Mouse (Mus musculus): ENCODE results near the gene Ercc1.

The Ercc1 gene

GRCm38 (mm10) chr7:19309278-19309883 is 35.2 kb upstream of the Ercc1 start:
- WGBS = under 1% methylated on average over 48 of the region's 48 CpGs

GRCm38 (mm10) chr7:19309884-19310641 is 34.5 kb upstream of the Ercc1 start, which contains the start of gene Fosb:
Fosb (minus strand) TSS chr7:19310051.
- under 1% methylated on average over 49 of the region's 49 CpGs for WGBS

- 45% methylated on average over 4 of the region's 4 CpGs for WGBS
Observed at GRCm38 (mm10) chr7:19311991-19312390, 32.6 kb upstream of the Ercc1 start.

GRCm38 (mm10) chr7:19314033-19314432 is 30.5 kb upstream of the Ercc1 start:
- WGBS = 63% methylated on average over 5 of the region's 5 CpGs

GRCm38 (mm10) chr7:19316451-19317161 is 28.0 kb upstream of the Ercc1 start:
- 63% methylated on average over 14 of the region's 14 CpGs for WGBS

- WGBS = 88% methylated on average over 2 of the region's 2 CpGs
Observed at GRCm38 (mm10) chr7:19318201-19318600, 26.4 kb upstream of the Ercc1 start.

GRCm38 (mm10) chr7:19318676-19319075 is 25.9 kb upstream of the Ercc1 start:
- 80% methylated on average over 7 of the region's 7 CpGs for WGBS

GRCm38 (mm10) chr7:19319458-19319857 is 25.1 kb upstream of the Ercc1 start:
- 11% methylated on average over 9 of the region's 9 CpGs for WGBS

GRCm38 (mm10) chr7:19319906-19320305 is 24.7 kb upstream of the Ercc1 start:
- WGBS = under 1% methylated on average over 41 of the region's 41 CpGs

GRCm38 (mm10) chr7:19320637-19321036 is 23.9 kb upstream of the Ercc1 start:
- WGBS = 35% methylated on average over 7 of the region's 7 CpGs

GRCm38 (mm10) chr7:19321464-19321863 is 23.1 kb upstream of the Ercc1 start:
- WGBS = 61% methylated on average over 5 of the region's 5 CpGs

GRCm38 (mm10) chr7:19322489-19322888 is 22.1 kb upstream of the Ercc1 start:
- 61% methylated on average over 9 of the region's 9 CpGs for WGBS

- 83% methylated on average over 11 of the region's 11 CpGs for WGBS
Observed at GRCm38 (mm10) chr7:19324221-19324620, 20.4 kb upstream of the Ercc1 start.

GRCm38 (mm10) chr7:19325262-19326199 is 19.0 kb upstream of the Ercc1 start:
- WGBS = 79% methylated on average over 21 of the region's 21 CpGs

- 3% methylated on average over 20 of the region's 20 CpGs for WGBS
Observed at GRCm38 (mm10) chr7:19326359-19326758, 18.2 kb upstream of the Ercc1 start.

GRCm38 (mm10) chr7:19327128-19327527 is 17.4 kb upstream of the Ercc1 start:
- WGBS = under 1% methylated on average over 22 of the region's 22 CpGs

GRCm38 (mm10) chr7:19327782-19328181 is 16.8 kb upstream of the Ercc1 start:
- WGBS = 76% methylated on average over 5 of the region's 5 CpGs

GRCm38 (mm10) chr7:19331910-19332309 is 12.7 kb upstream of the Ercc1 start:
- WGBS = 51% methylated on average over 2 of the region's 2 CpGs

- 0% methylated on average over 52 of the region's 52 CpGs for WGBS
Observed at GRCm38 (mm10) chr7:19332709-19333352, 11.7 kb upstream of the Ercc1 start.

- WGBS = 59% methylated on average over 3 of the region's 3 CpGs
Observed at GRCm38 (mm10) chr7:19335583-19335982, 9.0 kb upstream of the Ercc1 start.

GRCm38 (mm10) chr7:19337122-19337521 is 7.5 kb upstream of the Ercc1 start:
- WGBS = 43% methylated on average over 10 of the region's 10 CpGs
